Mouse (Mus musculus) liver, embryonic 14.5 days (tissue): ENCODE data around the gene Olfr1226. TPM values are rescaled to one million over a fixed set of nuclear protein-coding genes. Genes with fewer than 3 reads are reported as not detected.
"Not testable (repeated sequence)": the region's sequence is repeated elsewhere in the genome, so short reads cannot be mapped to it uniquely, and the experiment has no call there.

ENCODE experiments used
- ATAC-seq: fragments of 200-750 bp; cut with Nextera tagmentation; 2 replicates; pipeline ENCODE4 v1.8.0; 2017; ENCODE audit warnings: moderate number of reproducible peaks, mild to moderate bottlenecking, moderate library complexity; ENCODE audit not compliant: insufficient read depth
- DNase-seq, 3 experiments: peaks; one replicate each; pipeline ENCODE4 v3.0.0-alpha.2; 2012 to 2013; ENCODE audit warnings: low read depth in 3 of 3, low spot score in 3 of 3
- H3K27ac ChIP-seq: fragments of 300-500 bp; sonication (generic); 2 replicates; pipeline ENCODE4 v1.5.1; 2014; ENCODE audit warnings: moderate library complexity, mild to moderate bottlenecking, control low read depth, inconsistent platforms
- H3K27me3 ChIP-seq: fragments of 300-500 bp; sonication (generic); 2 replicates; pipeline ENCODE4 v1.6.1; 2014; ENCODE audit warnings: mild to moderate bottlenecking, low read length, moderate library complexity; ENCODE audit not compliant: control insufficient read depth, insufficient read depth
- H3K36me3 ChIP-seq: fragments of 300-500 bp; sonication (generic); replicated peaks from 2 replicates; pipeline ENCODE4 v1.6.1; 2014; ENCODE audit warnings: low read depth; ENCODE audit not compliant: control insufficient read depth, insufficient read depth
- H3K4me1 ChIP-seq, 2 experiments: fragments of 200-500 bp in 1 of 2; fragments of 300-500 bp in 1 of 2; sonication (generic) in 1 of 2; replicated peaks; 2 replicates each; pipeline ENCODE4 v1.6.1; 2012 to 2014; ENCODE audit warnings: antibody characterized with exemption in 1 of 2, inconsistent platforms in 1 of 2, low read length in 1 of 2; ENCODE audit not compliant: control insufficient read depth in 2 of 2, insufficient read depth in 2 of 2
- H3K4me2 ChIP-seq: fragments of 300-500 bp; sonication (generic); 2 replicates; pipeline ENCODE4 v1.6.1; 2014; ENCODE audit warnings: low read depth, mild to moderate bottlenecking, control low read depth, moderate library complexity
- H3K4me3 ChIP-seq, 2 experiments: fragments of 200-500 bp in 1 of 2; fragments of 300-500 bp in 1 of 2; sonication (generic) in 1 of 2; 2 replicates each; pipeline ENCODE4 v1.5.1; 2012 to 2014; ENCODE audit warnings: low read depth in 2 of 2, low read length in 2 of 2, mild to moderate bottlenecking in 2 of 2, control low read depth in 1 of 2, inconsistent platforms in 1 of 2, moderate library complexity in 1 of 2; ENCODE audit not compliant: insufficient read depth in 1 of 2
- H3K9ac ChIP-seq: fragments of 300-500 bp; sonication (generic); replicated peaks from 2 replicates; pipeline ENCODE4 v1.6.1; 2014; ENCODE audit warnings: mild to moderate bottlenecking, control low read depth, moderate library complexity
- H3K9me3 ChIP-seq: fragments of 300-500 bp; sonication (generic); 2 replicates; pipeline ENCODE4 v1.6.1; 2016; ENCODE audit warnings: low read length, mixed read lengths; ENCODE audit not compliant: control insufficient read depth
- CTCF ChIP-seq: IDR thresholded peaks from 2 replicates; pipeline ENCODE4 v1.5.1; 2016; ENCODE audit warnings: antibody characterized with exemption, low read depth, control low read depth
- EP300 ChIP-seq: IDR thresholded peaks from 2 replicates; pipeline ENCODE4 v1.6.1; 2016; ENCODE audit warnings: antibody characterized with exemption, low read depth
- WGBS: fragments of 180-500 bp; shearing (Covaris S2); extraction: QIAGEN DNeasy Blood & Tissue Kit; methylation state at CpG from one replicate; pipeline ENCODE4 v1.1.7; 2014; ENCODE audit not compliant: insufficient replicate concordance; 5-methylcytosine and 5-hydroxymethylcytosine counted together
- polyA plus RNA-seq, 2 experiments: library from polyadenylated mRNA; depleted of rRNA in 1 of 2; stranded (reverse) in 1 of 2; unstranded in 1 of 2; fragments of >200 nt; fragmentation: Nextera tagmentation in 1 of 2; extraction: Ambion mirVana in 1 of 2; gene quantifications; 2 replicates each; pipeline versions ENCODE4 v1.2.1 to v1.2.3; 2012 to 2014

Gene Olfr1226
- polyA plus RNA-seq (2012; rRNA removed) (not detected in 2 replicates), polyA plus RNA-seq (2014; fragmentation: Nextera tagmentation; extraction: Ambion mirVana) (not detected in 2 replicates)

DNA sequence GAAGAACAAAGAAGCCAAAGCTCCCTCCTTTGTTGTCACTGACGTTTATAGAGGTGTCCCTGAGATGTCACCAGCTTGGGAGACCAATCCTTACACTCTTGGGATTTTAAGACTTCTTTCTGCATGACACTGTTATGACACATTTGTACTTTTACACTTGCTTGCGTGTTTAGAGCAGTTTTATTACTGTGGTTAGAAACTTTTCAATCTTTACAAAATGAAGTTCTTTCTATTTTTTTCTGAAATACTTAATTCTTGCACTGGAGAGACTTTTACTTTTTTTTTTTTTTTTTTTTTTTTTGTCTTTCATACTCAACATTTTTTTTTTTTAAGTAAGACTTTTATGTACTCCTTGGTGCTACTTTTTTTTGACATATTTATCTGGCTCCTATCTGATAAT lies at the start of gene Olfr1226:
Olfr1226 (minus strand) TSS at position 101 of the 400 bp plus-strand sequence.
- no peak within 1 kb of the TSS for H3K4me2 ChIP-seq
- H3K9me3 ChIP-seq = no peaks in the 10 kb centered on the region
- H3K9ac ChIP-seq = no peak within 1 kb of the TSS
- no peaks in the 10 kb centered on the region for H3K27me3 ChIP-seq
- H3K27ac ChIP-seq = no peak within 1 kb of the TSS
- TF ChIP-seq EP300 (no peak), CTCF (no peak)
- WGBS = 35% methylated on average over 2 of the region's 2 CpGs
- no peak within 1 kb of the TSS for H3K4me3 ChIP-seq
- DNase-seq (no peak), ATAC-seq (no peak)
- H3K4me1 ChIP-seq = no peaks in the 10 kb centered on the region
- no peaks in the 10 kb centered on the region for H3K36me3 ChIP-seq

DNA sequence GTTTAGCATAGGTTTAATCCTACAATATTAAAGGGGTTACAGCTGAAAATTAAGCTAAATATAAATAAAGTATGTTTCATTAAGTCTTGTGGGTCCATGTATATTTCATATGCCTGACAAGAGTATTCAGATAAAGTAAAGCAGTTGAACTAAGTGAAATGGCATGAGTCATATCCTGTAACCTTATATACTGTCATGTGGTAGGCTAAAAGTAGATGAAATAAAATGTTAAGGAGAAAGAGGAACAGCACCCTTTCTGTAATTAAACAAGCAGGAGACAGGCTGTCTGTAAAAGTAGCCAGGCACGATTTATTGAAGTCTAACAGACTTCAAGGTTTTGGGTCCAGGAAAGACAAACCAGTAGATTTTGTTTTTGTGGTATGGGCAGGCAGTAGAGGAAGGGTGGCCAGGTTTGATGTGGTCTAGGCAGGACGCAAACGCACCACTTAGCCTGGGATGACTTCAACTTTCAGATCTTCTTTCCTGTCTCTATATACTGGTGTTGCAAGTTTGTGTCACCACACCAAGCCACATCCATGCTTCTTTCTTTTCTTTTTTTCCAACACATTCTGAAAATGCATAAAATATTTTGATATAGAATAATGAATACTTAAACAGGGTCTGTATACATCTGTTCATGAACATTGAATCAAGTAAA lies 3.4 kb downstream of the Olfr1226 start:
- no peak overlapping the region for H3K9ac ChIP-seq
- no peak overlapping the region for H3K4me2 ChIP-seq
- H3K9me3 ChIP-seq = no peaks in the 10 kb centered on the region
- DNase-seq = no peak
- no peaks in the 10 kb centered on the region for H3K4me1 ChIP-seq
- no peaks in the 10 kb centered on the region for H3K36me3 ChIP-seq
- H3K27ac ChIP-seq = no peak overlapping the region
- WGBS = 12% methylated on average over 3 of the region's 3 CpGs
- H3K27me3 ChIP-seq = no peaks in the 10 kb centered on the region
- H3K4me3 ChIP-seq = no peak overlapping the region
- TF ChIP-seq CTCF (no peak), EP300 (no peak)
- no peak for ATAC-seq

DNA sequence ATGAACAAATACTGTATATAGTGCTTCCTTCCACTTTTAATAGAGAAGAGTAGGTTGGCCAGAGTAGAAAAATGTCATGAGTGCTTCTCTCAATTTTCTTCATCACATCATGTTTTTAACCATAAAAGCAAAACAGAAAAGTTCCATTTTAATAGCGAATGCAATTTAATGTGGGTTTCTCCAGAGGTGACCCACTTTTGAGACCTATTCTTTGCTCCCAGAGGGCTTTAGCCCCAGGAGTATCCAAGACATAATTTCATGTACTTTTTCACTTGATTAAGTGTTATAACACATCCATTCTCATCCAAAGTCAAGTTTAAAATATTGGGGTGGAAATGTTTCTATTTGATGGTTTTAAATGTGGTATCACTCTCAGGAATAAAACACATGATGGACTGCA lies 25.3 kb downstream of the Olfr1226 start, which contains the start of gene Olfr1225:
Olfr1225 (minus strand) TSS at position 101 of the 400 bp plus-strand sequence.
- H3K9ac ChIP-seq = no peak within 1 kb of the TSS
- no peak for DNase-seq
- no peaks in the 10 kb centered on the region for H3K27me3 ChIP-seq
- no peak within 1 kb of the TSS for H3K4me3 ChIP-seq
- H3K9me3 ChIP-seq = no peaks in the 10 kb centered on the region
- H3K27ac ChIP-seq = no peak within 1 kb of the TSS
- 71% methylated on average over 1 of the region's 1 CpGs for WGBS
- no peak within 1 kb of the TSS for H3K4me2 ChIP-seq
- no peaks in the 10 kb centered on the region for H3K4me1 ChIP-seq
- H3K36me3 ChIP-seq = no peaks in the 10 kb centered on the region
- TF ChIP-seq CTCF (no peak), EP300 (no peak)
- ATAC-seq = no peak

DNA sequence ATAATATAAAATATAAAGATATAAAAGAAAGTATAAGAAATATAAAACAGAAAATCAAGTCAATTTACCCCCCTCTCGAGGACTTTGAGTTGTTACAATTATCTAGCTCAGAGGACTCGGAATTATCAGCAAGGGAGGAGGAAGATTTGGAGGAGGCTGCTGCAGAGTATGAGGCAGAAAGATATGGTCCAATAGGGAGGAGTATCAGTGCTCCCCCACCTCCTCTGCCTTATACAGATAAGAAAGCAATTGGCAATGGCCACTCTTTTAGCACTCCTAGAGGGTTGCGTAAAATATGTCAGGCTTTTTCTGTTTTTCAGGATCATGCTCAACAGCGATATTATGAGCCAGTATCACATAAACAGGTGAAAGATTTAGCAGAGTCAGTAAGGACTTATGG lies 35.1 kb downstream of the Olfr1226 start:
- H3K9me3 ChIP-seq, H3K27me3 ChIP-seq, H3K36me3 ChIP-seq, H3K4me1 ChIP-seq, H3K4me2 ChIP-seq, ATAC-seq, H3K27ac ChIP-seq, DNase-seq, H3K4me3 ChIP-seq, H3K9ac ChIP-seq: not testable (repeated sequence)
- WGBS = 56% methylated on average over 4 of the region's 4 CpGs

DNA sequence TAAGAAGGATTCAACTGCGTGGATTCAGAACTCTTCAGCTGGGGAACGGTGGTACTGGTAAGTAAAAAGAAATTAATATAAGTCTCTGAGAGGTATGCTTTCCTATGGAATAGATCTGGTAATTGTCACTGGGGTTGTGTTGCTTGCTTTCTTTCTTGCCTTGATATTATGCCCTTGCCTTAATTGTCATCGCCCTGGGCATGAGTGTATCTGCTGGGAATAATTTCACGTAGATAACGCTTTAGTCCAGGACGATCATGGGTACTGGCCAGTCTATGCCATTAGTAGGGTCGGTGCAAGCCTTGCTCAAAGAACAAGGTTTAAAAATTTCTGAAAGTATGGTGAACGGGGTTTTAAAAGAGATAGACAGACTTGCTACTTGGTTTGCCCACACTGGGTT lies 35.9 kb downstream of the Olfr1226 start, which contains the start of gene Olfr1224-ps1:
Olfr1224-ps1 (minus strand) TSS at position 101 of the 400 bp plus-strand sequence.
- H3K4me1 ChIP-seq, H3K36me3 ChIP-seq, H3K9me3 ChIP-seq, DNase-seq, H3K27me3 ChIP-seq, H3K4me2 ChIP-seq, H3K9ac ChIP-seq, H3K27ac ChIP-seq, H3K4me3 ChIP-seq, ATAC-seq: not testable (repeated sequence)
- 80% methylated on average over 8 of the region's 8 CpGs for WGBS
